Mouse (Mus musculus): Measurements from ENCODE around the gene Tsc22d2.

The Tsc22d2 gene

GRCm38 (mm10) chr3:58515947-58516601 lies 101.6 kb downstream of the Tsc22d2 start:
- DNase-seq (ENCODE audit: low spot score in 2 of 2): no peak

All from spleen, postnatal 4 days (tissue).